Mouse (Mus musculus) cortical plate, adult 2 months (tissue): ENCODE measurements around the gene Syn2. TPM values are rescaled to one million over a fixed set of nuclear protein-coding genes. Genes with fewer than 3 reads are reported as not detected.

Experiments
- H3K27ac ChIP-seq: fragments of 200-500 bp; 2 replicates; pipeline ENCODE4 v1.5.1; 2012; ENCODE audit warnings: low read length, control low read depth, inconsistent platforms; ENCODE audit not compliant: insufficient read depth
- H3K4me1 ChIP-seq: fragments of 200-500 bp; 2 replicates; pipeline ENCODE4 v1.6.1; 2011; ENCODE audit warnings: low read length; ENCODE audit not compliant: control insufficient read depth, insufficient read depth
- H3K4me3 ChIP-seq: fragments of 200-500 bp; 2 replicates; pipeline ENCODE4 v1.5.1; 2011; ENCODE audit warnings: mild to moderate bottlenecking, low read length, control low read depth; ENCODE audit not compliant: insufficient read depth
- CTCF ChIP-seq: fragments of 200-500 bp; IDR thresholded peaks from 2 replicates; pipeline ENCODE4 v1.5.1; 2011; ENCODE audit warnings: mild to moderate bottlenecking, control low read depth, low read length; ENCODE audit not compliant: insufficient read depth; ENCODE audit errors: extremely low read depth
- POLR2A ChIP-seq: fragments of 200-500 bp; IDR thresholded peaks from 2 replicates; pipeline ENCODE4 v1.6.1; 2011; ENCODE audit warnings: mild to moderate bottlenecking, low read length, control low read depth; ENCODE audit not compliant: insufficient read depth; ENCODE audit errors: extremely low read depth
- polyA plus RNA-seq: library from polyadenylated mRNA; depleted of rRNA; stranded (reverse); fragments of >200 nt; gene quantifications from 2 replicates; pipeline ENCODE4 v1.2.3, GENCODE M21; 2012

Syn2 gene
- polyA plus RNA-seq, 1 experiment: 366 TPM

- H3K27ac ChIP-seq: no peak overlapping the region
- no peak overlapping the region for H3K4me3 ChIP-seq
- H3K4me1 ChIP-seq: peaks cover 7% of the 10 kb centered on the region
- TF ChIP-seq POLR2A (no peak), CTCF (no peak)
Observed at GRCm38 (mm10) chr6:115168921-115169320, 34.2 kb downstream of the Syn2 start.

- no peak for TF ChIP-seq POLR2A
- no peak for TF ChIP-seq CTCF
- no peak overlapping the region for H3K27ac ChIP-seq
- no peak overlapping the region for H3K4me3 ChIP-seq
- H3K4me1 ChIP-seq: peaks cover 7% of the 10 kb centered on the region
Observed at GRCm38 (mm10) chr6:115169518-115169917, 34.8 kb downstream of the Syn2 start.

GRCm38 (mm10) chr6:115174845-115175244, 40.1 kb downstream of the Syn2 start:
- no peak overlapping the region for H3K27ac ChIP-seq
- TF ChIP-seq CTCF: peak; percentile 61
- no peak for TF ChIP-seq POLR2A
- peaks cover 6% of the 10 kb centered on the region; the same call in 1 of the 2 replicates for H3K4me1 ChIP-seq

GRCm38 (mm10) chr6:115178826-115179225, 44.1 kb downstream of the Syn2 start:
- Histone ChIP-seq H3K27ac (no peak overlapping the region), H3K4me3 (no peak overlapping the region), H3K4me1 (peaks cover 6% of the 10 kb centered on the region; the same call in 1 of the 2 replicates)
- TF ChIP-seq CTCF (no peak), POLR2A (no peak)

More at GRCm38 (mm10) chr6:115174845-115175244, 40.1 kb downstream of the Syn2 start:
- H3K4me3 ChIP-seq: no peak overlapping the region

- TF ChIP-seq CTCF (no peak), POLR2A (no peak)
- Histone ChIP-seq H3K27ac (no peak overlapping the region), H3K4me1 (peaks cover 5% of the 10 kb centered on the region; the same call in 1 of the 2 replicates)
Observed at GRCm38 (mm10) chr6:115181094-115181493, 46.4 kb downstream of the Syn2 start.

GRCm38 (mm10) chr6:115191111-115191510, 56.4 kb downstream of the Syn2 start:
- no peak overlapping the region for H3K27ac ChIP-seq
- peaks cover 3% of the 10 kb centered on the region for H3K4me1 ChIP-seq
- H3K4me3 ChIP-seq: no peak overlapping the region
- TF ChIP-seq CTCF: no peak
- TF ChIP-seq POLR2A: no peak

More at GRCm38 (mm10) chr6:115181094-115181493, 46.4 kb downstream of the Syn2 start:
- no peak overlapping the region for H3K4me3 ChIP-seq

GRCm38 (mm10) chr6:115200753-115201152, 66.1 kb downstream of the Syn2 start:
- H3K27ac ChIP-seq: no peak overlapping the region
- H3K4me3 ChIP-seq: no peak overlapping the region
- no peak for TF ChIP-seq POLR2A
- no peak for TF ChIP-seq CTCF
- no peaks in the 10 kb centered on the region for H3K4me1 ChIP-seq

GRCm38 (mm10) chr6:115203029-115203428, 68.3 kb downstream of the Syn2 start:
- Histone ChIP-seq H3K27ac (no peak overlapping the region), H3K4me3 (no peak overlapping the region), H3K4me1 (no peaks in the 10 kb centered on the region)
- TF ChIP-seq CTCF (no peak), POLR2A (no peak)

- H3K4me1 ChIP-seq: peaks cover 6% of the 10 kb centered on the region
- no peak overlapping the region for H3K27ac ChIP-seq
- TF ChIP-seq POLR2A (no peak), CTCF (no peak)
- no peak overlapping the region for H3K4me3 ChIP-seq
Observed at GRCm38 (mm10) chr6:115210187-115210586, 75.5 kb downstream of the Syn2 start.

GRCm38 (mm10) chr6:115210820-115211219, 76.1 kb downstream of the Syn2 start:
- H3K4me1 ChIP-seq: peaks cover 6% of the 10 kb centered on the region
- H3K4me3 ChIP-seq: no peak overlapping the region
- TF ChIP-seq POLR2A (no peak), CTCF (no peak)
- H3K27ac ChIP-seq: no peak overlapping the region
